In genomic region chr7:81110791-81111190, GRCm38 (mm10) we compare ENCODE assay signal across 29 mouse cellular contexts. TPM values are rescaled to one million over a fixed set of nuclear protein-coding genes. Genes with fewer than 3 reads are reported as not detected.
DNase-seq lines count a peak whose midpoint lies in the region; ATAC-seq and TF ChIP-seq lines count a peak whose summit lies in the region.
"Had no signal": no experiment of that assay in that cellular context is flagged by ENCODE, and none has a peak within 500 bp of the region (broad histone marks: within the 10 kb centered on the region; RNA-seq: fewer than 3 reads in every experiment).

No protein-coding gene starts in this region.

- ATAC-seq in heart, embryonic 15.5 days (replicated peaks; ENCODE audit: insufficient number of reproducible peaks, insufficient read depth, low FRiP score, low read depth) = no peak
- ATAC-seq in lung, postnatal 0 days = no peak
- no peak for ATAC-seq in erythroid progenitor cell, adult 5-6 weeks (replicated peaks; ENCODE audit: low FRiP score, poor library complexity, severe bottlenecking)
- ATAC-seq: forebrain, embryonic 14.5 days; liver, embryonic 12.5 days; liver, postnatal 0 days; Patski had no signal

- DNase-seq in adrenal gland, postnatal 10 days = peak; percentile 41
- no peak for DNase-seq in adrenal gland, postnatal 25 days
- no peak for DNase-seq in heart, adult 18-20 months
- DNase-seq in lung, postnatal 0 days (ENCODE audit: low spot score) = no peak
- no peak for DNase-seq in lung, postnatal 10 days
- DNase-seq: cerebellum, adult 11 months; liver, postnatal 0 days; midbrain, embryonic 14.5 days; thymus, adult 18-20 months; thymus, postnatal 25 days had no signal

- no peaks in the 10 kb centered on the region for H3K36me3 ChIP-seq in heart, embryonic 15.5 days
- H3K36me3 ChIP-seq in lung, postnatal 0 days (ENCODE audit: insufficient read depth, low read length) = no peaks in the 10 kb centered on the region
- H3K36me3 ChIP-seq: intestine, embryonic 15.5 days; limb, embryonic 12.5 days; liver, embryonic 12.5 days had no signal

- WGBS in heart, embryonic 15.5 days = 90% methylated on average over 4 of the region's 4 CpGs
- WGBS in lung, postnatal 0 days = 83% methylated on average over 4 of the region's 4 CpGs

- TF ChIP-seq EP300 in lung, postnatal 0 days (IDR thresholded peaks at IDR 0.05) = no peak

- no peak for TF ChIP-seq CTCF in lung, postnatal 0 days (IDR thresholded peaks at IDR 0.05)

- no peak overlapping the region for H3K4me2 ChIP-seq in heart, embryonic 15.5 days
- H3K4me2 ChIP-seq in lung, postnatal 0 days (replicated peaks; ENCODE audit: low read depth, low read length) = no peak overlapping the region
- H3K4me2 ChIP-seq: intestine, embryonic 15.5 days; limb, embryonic 12.5 days; liver, embryonic 12.5 days had no signal

- no peak overlapping the region for H3K9ac ChIP-seq in heart, embryonic 15.5 days
- H3K9ac ChIP-seq in lung, postnatal 0 days (replicated peaks; ENCODE audit: low read depth) = no peak overlapping the region
- H3K9ac ChIP-seq: intestine, embryonic 15.5 days; limb, embryonic 12.5 days; liver, embryonic 12.5 days; liver, postnatal 0 days had no signal

- no peak overlapping the region for H3K4me3 ChIP-seq in heart, embryonic 15.5 days
- H3K4me3 ChIP-seq in lung, postnatal 0 days (ENCODE audit: low read depth, low read length) = no peak overlapping the region
- H3K4me3 ChIP-seq: intestine, embryonic 15.5 days; layer of hippocampus, adult 2 months; left cerebral cortex, adult 2 months; limb, embryonic 12.5 days; liver, embryonic 12.5 days had no signal

- no peaks in the 10 kb centered on the region for H3K27me3 ChIP-seq in heart, embryonic 15.5 days
- H3K27me3 ChIP-seq in lung, postnatal 0 days (replicated peaks; ENCODE audit: insufficient read depth, low read length) = no peaks in the 10 kb centered on the region
- H3K27me3 ChIP-seq: intestine, embryonic 15.5 days; limb, embryonic 12.5 days; Patski had no signal

- peak overlapping the region; percentile 73; the same call in 1 of the 2 replicates for H3K27ac ChIP-seq in heart, embryonic 15.5 days
- H3K27ac ChIP-seq in lung, postnatal 0 days (ENCODE audit: low read length) = peak overlapping the region; percentile 54; the same call in 1 of the 2 replicates
- H3K27ac ChIP-seq: intestine, embryonic 15.5 days; layer of hippocampus, adult 2 months; left cerebral cortex, adult 2 months; limb, embryonic 12.5 days; liver, embryonic 12.5 days; macrophage; stomach, postnatal 0 days had no signal

- no peaks in the 10 kb centered on the region for H3K9me3 ChIP-seq in heart, embryonic 15.5 days (replicated peaks)
- no peaks in the 10 kb centered on the region for H3K9me3 ChIP-seq in lung, postnatal 0 days (ENCODE audit: low read length)
- H3K9me3 ChIP-seq: intestine, embryonic 15.5 days; limb, embryonic 12.5 days; liver, embryonic 12.5 days had no signal

- H3K4me1 ChIP-seq in heart, embryonic 15.5 days (replicated peaks) = peaks cover 21% of the 10 kb centered on the region
- no peaks in the 10 kb centered on the region; the same call in 1 of the 2 replicates for H3K4me1 ChIP-seq in lung, postnatal 0 days (ENCODE audit: insufficient read depth, low read depth, low read length)
- H3K4me1 ChIP-seq: limb, embryonic 12.5 days had no signal

RNA-seq across cellular contexts. Expression of gene Slc28a1, which starts 3.8 kb away (rescaled TPM):
- under 1 TPM; 0.58 to 0.66 TPM for total RNA-seq in adrenal gland, postnatal 10 days (2021)
- total RNA-seq in adrenal gland, postnatal 25 days (2021) = 0.15 TPM in 1 of 2 replicates, not detected in the other
- 0.09 and 0.14 TPM in 2 replicates for polyA plus RNA-seq in heart, embryonic 15.5 days (2015; fragmentation: Nextera tagmentation; extraction: Ambion mirVana)
- total RNA-seq in heart, adult 18-20 months (2021) = under 1 TPM; 0.12 to 0.21 TPM
- 0.05 and 0.06 TPM in 2 replicates for polyA plus RNA-seq in lung, postnatal 0 days (2015; fragmentation: Nextera tagmentation; extraction: Ambion mirVana)
- total RNA-seq in erythroid progenitor cell, adult 5-6 weeks (2015; ENCODE audit: low replicate concordance) = not detected in 2 replicates
- not detected in 2 replicates for total RNA-seq in erythroid progenitor cell, adult 5-6 weeks (2017; ENCODE audit: low replicate concordance)
- total RNA-seq: layer of hippocampus, adult 2 months; layer of hippocampus, postnatal 14 days; megakaryocyte-erythroid progenitor cell, adult 5-6 weeks; MEL; neutrophil, adult 5-6 weeks had no signal
- polyA plus RNA-seq: embryonic facial prominence, embryonic 11.5 days; forebrain, embryonic 14.5 days; hindbrain, embryonic 11.5 days; hindbrain, embryonic 16.5 days; limb, embryonic 12.5 days; lung, embryonic 16.5 days; macrophage; midbrain, embryonic 14.5 days; Patski; stomach, postnatal 0 days had no signal

RNA-seq across cellular contexts. Expression of gene Alpk3, which starts 53.4 kb away (rescaled TPM):
- 10 to 100 TPM in 1 of 2 experiments, 1 to 10 TPM in 1; 3.1 to 12.0 TPM for total RNA-seq in adrenal gland, postnatal 10 days (2021)
- total RNA-seq in adrenal gland, postnatal 25 days (2021) = 0.06 TPM in 1 of 2 replicates, not detected in the other
- 17.9 and 18.2 TPM in 2 replicates for polyA plus RNA-seq in heart, embryonic 15.5 days (2015; fragmentation: Nextera tagmentation; extraction: Ambion mirVana)
- total RNA-seq in heart, adult 18-20 months (2021) = 100 to 1,000 TPM; 112 to 119 TPM
- polyA plus RNA-seq in lung, postnatal 0 days (2015; fragmentation: Nextera tagmentation; extraction: Ambion mirVana) = 0.70 and 0.80 TPM in 2 replicates
- 0.36 TPM in 1 of 2 replicates, not detected in the other for total RNA-seq in erythroid progenitor cell, adult 5-6 weeks (2015; ENCODE audit: low replicate concordance)
- total RNA-seq in erythroid progenitor cell, adult 5-6 weeks (2017; ENCODE audit: low replicate concordance) = not detected in 2 replicates
- polyA plus RNA-seq: Patski had no signal

Comparison
In these comparisons a context has a peak if more than half of its experiments do, and no peak if none do; other contexts are left out.
1. RNA of gene Alpk3, which starts 53.4 kb away (total RNA-seq): 112 to 119 TPM in heart, adult 18-20 months; 3.1 to 12.0 TPM in adrenal gland, postnatal 10 days, 0.06 TPM in adrenal gland, postnatal 25 days and 0.36 TPM in erythroid progenitor cell, adult 5-6 weeks; every median in the first group is over 4 times any median in the second.